Mouse (Mus musculus) forebrain, embryonic 15.5 days (tissue): ENCODE results near the gene Ing4. TPM values are rescaled to one million over a fixed set of nuclear protein-coding genes. Genes with fewer than 3 reads are reported as not detected.

Experiments
- ATAC-seq: fragments of 200-750 bp; cut with Nextera tagmentation; replicated peaks from 2 replicates; pipeline ENCODE4 v1.8.0; 2017; ENCODE audit warnings: mild to moderate bottlenecking, moderate TSS enrichment, moderate library complexity
- H3K27ac ChIP-seq: fragments of 300-500 bp; sonication (generic); replicated peaks from 2 replicates; pipeline ENCODE4 v1.5.1; 2015; ENCODE audit warnings: mild to moderate bottlenecking, inconsistent platforms
- H3K27me3 ChIP-seq: fragments of 300-500 bp; sonication (generic); 2 replicates; pipeline ENCODE4 v1.6.1; 2015; ENCODE audit warnings: inconsistent platforms
- H3K36me3 ChIP-seq: fragments of 300-500 bp; sonication (generic); 2 replicates; pipeline ENCODE4 v1.6.1; 2015; ENCODE audit warnings: mild to moderate bottlenecking, inconsistent platforms
- H3K4me1 ChIP-seq: fragments of 300-500 bp; sonication (generic); 2 replicates; pipeline ENCODE4 v1.6.1; 2015; ENCODE audit warnings: inconsistent platforms
- H3K4me2 ChIP-seq: fragments of 300-500 bp; sonication (generic); replicated peaks from 2 replicates; pipeline ENCODE4 v1.6.1; 2015; ENCODE audit warnings: mild to moderate bottlenecking, inconsistent platforms
- H3K4me3 ChIP-seq: fragments of 300-500 bp; sonication (generic); 2 replicates; pipeline ENCODE4 v1.5.1; 2015; ENCODE audit warnings: mild to moderate bottlenecking, inconsistent platforms
- H3K9ac ChIP-seq: fragments of 300-500 bp; sonication (generic); replicated peaks from 2 replicates; pipeline ENCODE4 v1.6.1; 2015; ENCODE audit warnings: mild to moderate bottlenecking, inconsistent platforms
- H3K9me3 ChIP-seq: fragments of 300-500 bp; sonication (generic); 2 replicates; pipeline ENCODE4 v1.6.1; 2016; ENCODE audit warnings: inconsistent platforms
- WGBS: fragments of 180-500 bp; shearing (Covaris S2); methylation state at CpG from one replicate; pipeline ENCODE4 v1.1.7; 2015; ENCODE audit warnings: mixed read lengths; 5-methylcytosine and 5-hydroxymethylcytosine counted together
- polyA plus RNA-seq: library from polyadenylated mRNA; unstranded; fragments of >200 nt; fragmentation: Nextera tagmentation; extraction: Ambion mirVana; gene quantifications from 2 replicates; pipeline ENCODE4 v1.2.1, GENCODE M21; 2015

Ing4 gene
- polyA plus RNA-seq, 1 experiment from 2014 or later = 211 TPM

- H3K4me3 ChIP-seq = peak overlapping the region; percentile 41
- WGBS = 20% methylated on average over 45 of the region's 45 CpGs
- 0 out of 2 replicates have a peak, but pooled peaks cover 2% of the 10 kb centered on the region for H3K27me3 ChIP-seq
- ATAC-seq = peak; percentile 89
- H3K4me2 ChIP-seq = peak overlapping the region; percentile 54
- H3K36me3 ChIP-seq = no peaks in the 10 kb centered on the region
- peak overlapping the region; percentile 38 for H3K9ac ChIP-seq
- peak overlapping the region; percentile 83 for H3K27ac ChIP-seq
- no peaks in the 10 kb centered on the region for H3K9me3 ChIP-seq
- peaks cover 13% of the 10 kb centered on the region; the same call in 1 of the 2 replicates for H3K4me1 ChIP-seq
Observed at GRCm38 (mm10) chr6:125081797-125082560, 42.4 kb downstream of the Ing4 start.

- H3K4me3 ChIP-seq = no peak overlapping the region
- H3K4me1 ChIP-seq = peaks cover 13% of the 10 kb centered on the region; the same call in 1 of the 2 replicates
- no peak for ATAC-seq
- no peak overlapping the region for H3K4me2 ChIP-seq
- H3K9ac ChIP-seq = no peak overlapping the region
- no peaks in the 10 kb centered on the region for H3K9me3 ChIP-seq
- no peak overlapping the region for H3K27ac ChIP-seq
- H3K36me3 ChIP-seq = no peaks in the 10 kb centered on the region
- 89% methylated on average over 7 of the region's 7 CpGs for WGBS
- 0 out of 2 replicates have a peak, but pooled peaks cover 2% of the 10 kb centered on the region for H3K27me3 ChIP-seq
Observed at GRCm38 (mm10) chr6:125082801-125083386, 43.3 kb downstream of the Ing4 start.

- H3K27ac ChIP-seq = no peak overlapping the region
- no peak overlapping the region for H3K4me3 ChIP-seq
- no peaks in the 10 kb centered on the region for H3K36me3 ChIP-seq
- H3K9me3 ChIP-seq = no peaks in the 10 kb centered on the region
- no peak overlapping the region for H3K9ac ChIP-seq
- WGBS = 5% methylated on average over 4 of the region's 4 CpGs
- H3K4me1 ChIP-seq = peaks cover 23% of the 10 kb centered on the region
- H3K4me2 ChIP-seq = no peak overlapping the region
- H3K27me3 ChIP-seq = no peaks in the 10 kb centered on the region
- peak; percentile 15; the same call in 1 of the 2 replicates for ATAC-seq
Observed at GRCm38 (mm10) chr6:125084424-125084823, 44.9 kb downstream of the Ing4 start.

- 77% methylated on average over 3 of the region's 3 CpGs for WGBS
- Histone ChIP-seq H3K27ac (peak overlapping the region; percentile 94), H3K9ac (no peak overlapping the region), H3K36me3 (no peaks in the 10 kb centered on the region), H3K4me2 (no peak overlapping the region), H3K9me3 (no peaks in the 10 kb centered on the region), H3K27me3 (no peaks in the 10 kb centered on the region), H3K4me3 (no peak overlapping the region), H3K4me1 (peaks cover 25% of the 10 kb centered on the region)
- ATAC-seq = no peak
Observed at GRCm38 (mm10) chr6:125087937-125088336, 48.4 kb downstream of the Ing4 start.

GRCm38 (mm10) chr6:125088561-125089321 lies 49.2 kb downstream of the Ing4 start:
- Histone ChIP-seq H3K4me3 (no peak overlapping the region), H3K4me2 (peak overlapping the region; percentile 45), H3K4me1 (peaks cover 25% of the 10 kb centered on the region), H3K36me3 (no peaks in the 10 kb centered on the region), H3K27ac (peak overlapping the region; percentile 94), H3K9ac (peak overlapping the region; percentile 30; the same call in 1 of the 2 replicates), H3K9me3 (no peaks in the 10 kb centered on the region), H3K27me3 (no peaks in the 10 kb centered on the region)
- ATAC-seq = peak; percentile 84
- WGBS = 2% methylated on average over 19 of the region's 20 CpGs

- H3K9me3 ChIP-seq = no peaks in the 10 kb centered on the region
Observed at GRCm38 (mm10) chr6:125089521-125090321, 50.2 kb downstream of the Ing4 start.

GRCm38 (mm10) chr6:125090341-125091085 lies 51.0 kb downstream of the Ing4 start:
- H3K9ac ChIP-seq = peak overlapping the region; percentile 17; the same call in 1 of the 2 replicates
- H3K27me3 ChIP-seq = no peaks in the 10 kb centered on the region
- no peaks in the 10 kb centered on the region for H3K9me3 ChIP-seq
- H3K4me1 ChIP-seq = peaks cover 27% of the 10 kb centered on the region
- H3K4me2 ChIP-seq = peak overlapping the region; percentile 45
- H3K4me3 ChIP-seq = peak overlapping the region; percentile 4; the same call in 1 of the 2 replicates
- peak overlapping the region; percentile 94 for H3K27ac ChIP-seq
- no peaks in the 10 kb centered on the region for H3K36me3 ChIP-seq
- ATAC-seq = peak; percentile 0; the same call in 1 of the 2 replicates
- 46% methylated on average over 10 of the region's 10 CpGs for WGBS

More at GRCm38 (mm10) chr6:125089521-125090321, 50.2 kb downstream of the Ing4 start:
- Histone ChIP-seq H3K4me2 (peak overlapping the region; percentile 45), H3K36me3 (no peaks in the 10 kb centered on the region), H3K27ac (peak overlapping the region; percentile 94), H3K4me3 (peak overlapping the region; percentile 18), H3K9ac (peak overlapping the region; percentile 17), H3K4me1 (peaks cover 25% of the 10 kb centered on the region), H3K27me3 (no peaks in the 10 kb centered on the region)
- under 1% methylated on average over 15 of the region's 15 CpGs for WGBS
- peak; percentile 78 for ATAC-seq

GRCm38 (mm10) chr6:125092372-125092771 lies 52.8 kb downstream of the Ing4 start:
- ATAC-seq = no peak
- Histone ChIP-seq H3K4me1 (peaks cover 30% of the 10 kb centered on the region), H3K27me3 (no peaks in the 10 kb centered on the region), H3K4me2 (no peak overlapping the region), H3K9me3 (no peaks in the 10 kb centered on the region), H3K9ac (no peak overlapping the region), H3K36me3 (no peaks in the 10 kb centered on the region), H3K27ac (no peak overlapping the region), H3K4me3 (no peak overlapping the region)
- 94% methylated on average over 5 of the region's 5 CpGs for WGBS

- Histone ChIP-seq H3K27me3 (no peaks in the 10 kb centered on the region), H3K27ac (peak overlapping the region; percentile 94), H3K4me1 (peaks cover 40% of the 10 kb centered on the region), H3K9me3 (no peaks in the 10 kb centered on the region), H3K9ac (no peak overlapping the region), H3K4me2 (no peak overlapping the region), H3K4me3 (no peak overlapping the region), H3K36me3 (peaks cover 9% of the 10 kb centered on the region; the same call in 1 of the 2 replicates)
- WGBS = 53% methylated on average over 3 of the region's 3 CpGs
- ATAC-seq = no peak
Observed at GRCm38 (mm10) chr6:125094843-125095242, 55.3 kb downstream of the Ing4 start.

GRCm38 (mm10) chr6:125095391-125096278 lies 56.1 kb downstream of the Ing4 start, which contains the start of gene Chd4:
Chd4 (plus strand) TSS chr6:125095981.
- peak within 1 kb of the TSS; percentile 82 for H3K4me3 ChIP-seq
- peak within 1 kb of the TSS; percentile 84 for H3K9ac ChIP-seq
- peak; percentile 75 for ATAC-seq
- no peaks in the 10 kb centered on the region for H3K27me3 ChIP-seq
- H3K4me1 ChIP-seq = peaks cover 41% of the 10 kb centered on the region
- no peaks in the 10 kb centered on the region for H3K9me3 ChIP-seq
- H3K4me2 ChIP-seq = peak within 1 kb of the TSS; percentile 74
- peak within 1 kb of the TSS; percentile 94 for H3K27ac ChIP-seq
- WGBS = 1% methylated on average over 41 of the region's 45 CpGs
- H3K36me3 ChIP-seq = peaks cover 16% of the 10 kb centered on the region
